Mouse (Mus musculus) CH12.LX (cell line): ENCODE results near the gene Tmem240. TPM values are rescaled to one million over a fixed set of nuclear protein-coding genes. Genes with fewer than 3 reads are reported as not detected.

Experiments used
- DNase-seq: peaks from one replicate; pipeline ENCODE4 v3.0.0-alpha.2; 2013; ENCODE audit errors: extremely low read depth
- H3K27ac ChIP-seq: 2 replicates; pipeline ENCODE4 v1.5.1; 2012; ENCODE audit warnings: low read depth, mild to moderate bottlenecking, control low read depth, moderate library complexity; ENCODE audit not compliant: insufficient read depth
- H3K27me3 ChIP-seq: replicated peaks from 2 replicates; pipeline ENCODE3; 2012; ENCODE audit warnings: inconsistent platforms
- H3K36me3 ChIP-seq, 2 experiments: replicated peaks in 1 of 2; 2 replicates each; pipeline versions ENCODE3 to v1.6.1; 2012; ENCODE audit warnings: inconsistent platforms in 1 of 2, low read length in 1 of 2, mild to moderate bottlenecking in 1 of 2, mixed read lengths in 1 of 2, moderate library complexity in 1 of 2; ENCODE audit not compliant: control insufficient read depth in 1 of 2, insufficient read depth in 1 of 2
- H3K4me1 ChIP-seq, 2 experiments: 2 replicates each; pipeline ENCODE4 v1.6.1; 2012; ENCODE audit warnings: inconsistent platforms in 1 of 2, moderate library complexity in 1 of 2; ENCODE audit not compliant: insufficient read depth in 2 of 2, control insufficient read depth in 1 of 2
- H3K4me2 ChIP-seq: 2 replicates; pipeline ENCODE4 v1.6.1; 2012; ENCODE audit warnings: low read depth, mild to moderate bottlenecking, control low read depth; ENCODE audit not compliant: poor library complexity, insufficient read depth, severe bottlenecking
- H3K4me3 ChIP-seq, 3 experiments: fragments of 150-350 bp in 1 of 3; sonication (generic) in 1 of 3; replicated peaks in 1 of 3; 2 replicates each; pipeline versions ENCODE3 to v1.5.1; 2011 to 2012; ENCODE audit warnings: low read depth in 2 of 3, low read length in 2 of 3, mild to moderate bottlenecking in 2 of 3, moderate library complexity in 2 of 3, control low read depth in 1 of 3, improper control_type of control experiment in 1 of 3, inconsistent platforms in 1 of 3, mixed read lengths in 1 of 3; ENCODE audit not compliant: poor library complexity in 1 of 3
- H3K79me2 ChIP-seq: replicated peaks from 2 replicates; pipeline ENCODE4 v1.6.1; 2012; ENCODE audit warnings: mild to moderate bottlenecking, moderate library complexity; ENCODE audit not compliant: control insufficient read depth, poor library complexity, insufficient read depth, severe bottlenecking; ENCODE audit errors: extremely low read depth
- H3K9ac ChIP-seq: 2 replicates; pipeline ENCODE4 v1.6.1; 2012; ENCODE audit warnings: low read depth, mild to moderate bottlenecking, control low read depth, moderate library complexity; ENCODE audit not compliant: insufficient read depth
- H3K9me3 ChIP-seq: replicated peaks from 2 replicates; pipeline ENCODE3; 2012; ENCODE audit warnings: low read length, inconsistent platforms, mixed read lengths
- BHLHE40 ChIP-seq: IDR thresholded peaks from 2 replicates; pipeline ENCODE4 v1.6.1; 2011; ENCODE audit warnings: mild to moderate bottlenecking, low read depth, low read length, improper control_type of control experiment
- CHD1 ChIP-seq: IDR thresholded peaks from 2 replicates; pipeline ENCODE4 v1.6.1; 2012; ENCODE audit warnings: low read depth, low read length, improper control_type of control experiment, inconsistent platforms
- CHD2 ChIP-seq: IDR thresholded peaks from 2 replicates; pipeline ENCODE4 v1.6.1; 2011; ENCODE audit warnings: low read length, improper control_type of control experiment
- CTCF ChIP-seq, 2 experiments: IDR thresholded peaks in 1 of 2; conservative IDR thresholded peaks in 1 of 2; 2 replicates each; pipeline ENCODE4 v1.5.1; 2011 to 2012; ENCODE audit warnings: low read depth in 2 of 2, low read length in 2 of 2, improper control_type of control experiment in 1 of 2, inconsistent platforms in 1 of 2, mild to moderate bottlenecking in 1 of 2, moderate library complexity in 1 of 2
- E2F4 ChIP-seq: IDR thresholded peaks from 2 replicates; pipeline ENCODE4 v1.6.1; 2011; ENCODE audit warnings: low read depth, low read length, improper control_type of control experiment; ENCODE audit not compliant: insufficient replicate concordance
- ELF1 ChIP-seq: IDR thresholded peaks from 2 replicates; pipeline ENCODE4 v1.6.1; 2014; ENCODE audit warnings: low read depth, mild to moderate bottlenecking, inconsistent platforms, low read length, improper control_type of control experiment
- EP300 ChIP-seq: IDR thresholded peaks from 2 replicates; pipeline ENCODE4 v1.6.1; 2011; ENCODE audit warnings: low read length, improper control_type of control experiment
- ETS1 ChIP-seq: conservative IDR thresholded peaks from 2 replicates; pipeline ENCODE4 v1.6.1; 2012; ENCODE audit warnings: low read depth, mild to moderate bottlenecking, inconsistent platforms, low read length, improper control_type of control experiment, moderate library complexity
- GABPA ChIP-seq: IDR thresholded peaks from 2 replicates; pipeline ENCODE4 v1.6.1; 2012; ENCODE audit warnings: low read depth, low read length, improper control_type of control experiment, inconsistent platforms; ENCODE audit not compliant: insufficient replicate concordance
- HCFC1 ChIP-seq: IDR thresholded peaks from 2 replicates; pipeline ENCODE4 v1.6.1; 2012; ENCODE audit warnings: low read depth, mild to moderate bottlenecking, inconsistent platforms, low read length, improper control_type of control experiment
- IRF4 ChIP-seq: IDR thresholded peaks from 2 replicates; pipeline ENCODE4 v1.6.1; 2014; ENCODE audit warnings: low read depth, mild to moderate bottlenecking, inconsistent platforms, low read length, improper control_type of control experiment
- JUN ChIP-seq: IDR thresholded peaks from 2 replicates; pipeline ENCODE4 v1.6.1; 2011; ENCODE audit warnings: low read depth, mild to moderate bottlenecking, low read length, improper control_type of control experiment, moderate library complexity; ENCODE audit not compliant: insufficient read depth
- JUND ChIP-seq: conservative IDR thresholded peaks from 2 replicates; pipeline ENCODE4 v1.6.1; 2011; ENCODE audit warnings: low read depth, low read length, improper control_type of control experiment
- KAT2A ChIP-seq: IDR thresholded peaks from 2 replicates; pipeline ENCODE4 v1.6.1; 2012; ENCODE audit warnings: low read length, improper control_type of control experiment, inconsistent platforms; ENCODE audit not compliant: insufficient replicate concordance
- MAFK ChIP-seq: IDR thresholded peaks from 2 replicates; pipeline ENCODE4 v1.6.1; 2011; ENCODE audit warnings: low read length, improper control_type of control experiment; ENCODE audit not compliant: insufficient replicate concordance
- MAX ChIP-seq: IDR thresholded peaks from 2 replicates; pipeline ENCODE4 v1.6.1; 2011; ENCODE audit warnings: low read length, improper control_type of control experiment
- MAZ ChIP-seq: IDR thresholded peaks from 2 replicates; pipeline ENCODE4 v1.6.1; 2012; ENCODE audit warnings: low read depth, mild to moderate bottlenecking, inconsistent platforms, low read length, improper control_type of control experiment, moderate library complexity
- MEF2A ChIP-seq: IDR thresholded peaks from 2 replicates; pipeline ENCODE4 v1.6.1; 2014; ENCODE audit warnings: low read depth, mild to moderate bottlenecking, inconsistent platforms, low read length, improper control_type of control experiment, borderline replicate concordance
- MXI1 ChIP-seq: IDR thresholded peaks from 2 replicates; pipeline ENCODE4 v1.6.1; 2011; ENCODE audit warnings: mild to moderate bottlenecking, low read depth, low read length, improper control_type of control experiment
- MYC ChIP-seq: IDR thresholded peaks from 2 replicates; pipeline ENCODE4 v1.6.1; 2011; ENCODE audit warnings: low read depth, mild to moderate bottlenecking, improper control_type of control experiment, low read length
- NELFE ChIP-seq: IDR thresholded peaks from 2 replicates; pipeline ENCODE4 v1.6.1; 2011; ENCODE audit warnings: low read depth, low read length, improper control_type of control experiment
- NRF1 ChIP-seq: IDR thresholded peaks from 2 replicates; pipeline ENCODE4 v1.6.1; 2014; ENCODE audit warnings: low read depth, mild to moderate bottlenecking, inconsistent platforms, low read length, improper control_type of control experiment, moderate library complexity
- PAX5 ChIP-seq: IDR thresholded peaks from 2 replicates; pipeline ENCODE4 v1.6.1; 2012; ENCODE audit warnings: low read length, inconsistent platforms, mixed read lengths
- POLR2A ChIP-seq: IDR thresholded peaks from 2 replicates; pipeline ENCODE4 v1.6.1; 2011; ENCODE audit warnings: low read depth, mild to moderate bottlenecking, improper control_type of control experiment, low read length
- POLR2AphosphoS2 ChIP-seq: IDR thresholded peaks from 2 replicates; pipeline ENCODE4 v1.6.1; 2011; ENCODE audit warnings: low read depth, low read length, improper control_type of control experiment
- RAD21 ChIP-seq: IDR thresholded peaks from 2 replicates; pipeline ENCODE4 v1.6.1; 2011; ENCODE audit warnings: low read depth, mild to moderate bottlenecking, low read length, improper control_type of control experiment, moderate library complexity
- RCOR1 ChIP-seq: conservative IDR thresholded peaks from 2 replicates; pipeline ENCODE4 v1.6.1; 2012; ENCODE audit warnings: low read depth, mild to moderate bottlenecking, inconsistent platforms, low read length, improper control_type of control experiment
- SIN3A ChIP-seq: IDR thresholded peaks from 2 replicates; pipeline ENCODE4 v1.6.1; 2012; ENCODE audit warnings: low read length, improper control_type of control experiment, inconsistent platforms
- SMC3 ChIP-seq: IDR thresholded peaks from 2 replicates; pipeline ENCODE4 v1.6.1; 2011; ENCODE audit warnings: low read depth, low read length, improper control_type of control experiment
- TBP ChIP-seq: conservative IDR thresholded peaks from 2 replicates; pipeline ENCODE4 v1.6.1; 2011; ENCODE audit warnings: low read depth, low read length, improper control_type of control experiment
- TCF12 ChIP-seq: IDR thresholded peaks from 2 replicates; pipeline ENCODE4 v1.6.1; 2014; ENCODE audit warnings: low read depth, mild to moderate bottlenecking, inconsistent platforms, low read length, improper control_type of control experiment
- UBTF ChIP-seq: IDR thresholded peaks from 2 replicates; pipeline ENCODE4 v1.6.1; 2012; ENCODE audit warnings: low read depth, mild to moderate bottlenecking, inconsistent platforms, low read length, improper control_type of control experiment, moderate library complexity
- USF1 ChIP-seq: IDR thresholded peaks from 2 replicates; pipeline ENCODE4 v1.6.1; 2014; ENCODE audit warnings: low read depth, mild to moderate bottlenecking, inconsistent platforms, low read length, improper control_type of control experiment
- USF2 ChIP-seq: conservative IDR thresholded peaks from 2 replicates; pipeline ENCODE4 v1.6.1; 2011; ENCODE audit warnings: low read depth, low read length, improper control_type of control experiment
- ZC3H11A ChIP-seq: IDR thresholded peaks from 2 replicates; pipeline ENCODE4 v1.6.1; 2012; ENCODE audit warnings: low read depth, mild to moderate bottlenecking, inconsistent platforms, low read length, improper control_type of control experiment
- ZKSCAN1 ChIP-seq: IDR thresholded peaks from 2 replicates; pipeline ENCODE4 v1.6.1; 2012; ENCODE audit warnings: low read depth, inconsistent platforms, low read length, improper control_type of control experiment, borderline replicate concordance
- ZMIZ1 ChIP-seq: IDR thresholded peaks from 2 replicates; pipeline ENCODE4 v1.6.1; 2012; ENCODE audit warnings: low read depth, mild to moderate bottlenecking, inconsistent platforms, low read length, improper control_type of control experiment
- ZNF384 ChIP-seq: IDR thresholded peaks from 2 replicates; pipeline ENCODE4 v1.6.1; 2012; ENCODE audit warnings: low read depth, low read length, improper control_type of control experiment, inconsistent platforms
- dilution Hi-C: fragments of 300-500 bp; cut with MboI; formaldehyde crosslinking; loops from 2 replicates; pipeline ENCODE4 v1.14.3; 2020; ENCODE audit warnings: low sequenced_read_pairs; ENCODE audit not compliant: extremely low pct_unique_long_range_greater_than_20kb, extremely low pct_ligation_motif_present
- in situ Hi-C: fragments of 300-500 bp; cut with MboI; formaldehyde crosslinking; loops from 3 replicates; pipeline ENCODE4 v1.14.3; 2019; ENCODE audit warnings: low sequenced_read_pairs, low pct_ligation_motif_present, low pct_unique_long_range_greater_than_20kb, mixed read lengths
- polyA plus RNA-seq: library from polyadenylated mRNA; unstranded; fragments of >175 nt; gene quantifications from 2 replicates; pipeline ENCODE4 v1.2.1, GENCODE M21; 2012; ENCODE audit warnings: low read depth; ENCODE audit not compliant: insufficient read length
- total RNA-seq, 2 experiments: library from RNA; depleted of rRNA; stranded (reverse); fragments of 300-350 nt in 1 of 2; fragments of >200 nt in 1 of 2; gene quantifications; 2 replicates each; pipeline ENCODE4 v1.2.3; 2012 to 2014

Gene Tmem240
- total and polyA plus RNA-seq, 3 experiments: 0.14 to 0.38 TPM; not detected in 1

- dilution Hi-C loops: no loop called here
- H3K4me1 ChIP-seq: peaks cover 14 to 24% of the 10 kb centered on the region in 2 experiments
- H3K27ac ChIP-seq: peak within 1 kb of the TSS; percentile 30; the same call in 1 of the 2 replicates
- in situ Hi-C loops: no loop called here
- no peaks in the 10 kb centered on the region for H3K9me3 ChIP-seq
- H3K27me3 ChIP-seq: no peaks in the 10 kb centered on the region
- H3K79me2 ChIP-seq: peaks cover 41% of the 10 kb centered on the region
- TF ChIP-seq POLR2AphosphoS2: peak; percentile 37; the same call in 1 of the 2 replicates
- TF ChIP-seq TCF12: peak; percentile 74
- no peak for TF ChIP-seq USF2
- TF ChIP-seq IRF4: no peak
- no peak for TF ChIP-seq RAD21
- TF ChIP-seq JUND: no peak
- peak; percentile 96 for TF ChIP-seq NRF1
- no peak; the same call in 1 of the 2 replicates for TF ChIP-seq BHLHE40
- TF ChIP-seq MYC: peak; percentile 90
- peak; percentile 36; the same call in 1 of the 2 replicates for TF ChIP-seq UBTF
- no peak for TF ChIP-seq E2F4
- 0 out of 2 replicates have a peak, but pooled peaks have one; percentile 45 for TF ChIP-seq SIN3A
- peak; percentile 81; the same call in 1 of the 2 replicates for TF ChIP-seq KAT2A
- TF ChIP-seq CHD2: peak; percentile 13; the same call in 1 of the 2 replicates
- TF ChIP-seq USF1: no peak
- no peak for TF ChIP-seq MAZ
- no peak for TF ChIP-seq PAX5
- peak; percentile 86 for TF ChIP-seq HCFC1
- no peak for TF ChIP-seq ZKSCAN1
- no peak for TF ChIP-seq CHD1
- no peak for TF ChIP-seq JUN
- peak; percentile 85 for TF ChIP-seq ELF1
- peak; percentile 69 for TF ChIP-seq MEF2A
- no peak for TF ChIP-seq ETS1
- TF ChIP-seq POLR2A: peak; percentile 88
- TF ChIP-seq EP300: no peak
- no peak for TF ChIP-seq MAFK
- peak; percentile 95 for TF ChIP-seq ZNF384
- TF ChIP-seq ZMIZ1: peak; percentile 75
- no peak for TF ChIP-seq SMC3
- TF ChIP-seq ZC3H11A: no peak
- TF ChIP-seq CTCF (conservative IDR thresholded peaks at IDR 0.05 in 1 of 2, IDR thresholded peaks at IDR 0.05 in 1 of 2; ENCODE audit: low read depth in 2 of 2, low read length in 2 of 2): no peak
- TF ChIP-seq RCOR1: no peak
- TF ChIP-seq MAX: peak; percentile 96
- peak; percentile 94 for TF ChIP-seq NELFE
- TF ChIP-seq TBP: peak; percentile 59; the same call in 1 of the 2 replicates
- no peak for TF ChIP-seq GABPA
- TF ChIP-seq MXI1: peak; percentile 98
- H3K4me3 ChIP-seq: peak within 1 kb of the TSS; percentile 62 to 98 (median 84)
- peaks cover 22 to 36% of the 10 kb centered on the region in 2 experiments for H3K36me3 ChIP-seq
- peak within 1 kb of the TSS; percentile 84 for H3K9ac ChIP-seq
- peak within 1 kb of the TSS; percentile 79 for H3K4me2 ChIP-seq
- DNase-seq: peak; percentile 96
Observed at GRCm38 (mm10) chr4:155760613-155761355, 26.2 kb downstream of the Tmem240 start, which contains the start of gene Atad3a. TSS of gene Atad3a (minus strand) at chr4:155761093.
